Mouse (Mus musculus) c-Kit-positive CD71-positive TER-119-positive erythroid progenitor cells, embryonic 14.5 days (primary cell): Measurements from ENCODE around the gene U2af1l4.
A peak's percentile ranks its signal among the peaks of the same experiment; 100 is the strongest.

Source experiments
- DNase-seq: peaks from one replicate; pipeline ENCODE4 v3.0.0-alpha.2; 2013; ENCODE audit warnings: low spot score

U2af1l4 gene

GRCm38 (mm10) chr7:30552102-30553020, 10.7 kb upstream of the U2af1l4 start, which contains the start of the genes Hspb6 and Proser3:
TSS of gene Hspb6 (plus strand) at chr7:30552178.
TSS of gene Proser3 (minus strand) at chr7:30552299.
- peak; percentile 99 for DNase-seq

GRCm38 (mm10) chr7:30553021-30553589, 10.0 kb upstream of the U2af1l4 start:
- DNase-seq = no peak

GRCm38 (mm10) chr7:30553810-30554584, 9.1 kb upstream of the U2af1l4 start:
- DNase-seq = no peak

GRCm38 (mm10) chr7:30556894-30557536, 6.1 kb upstream of the U2af1l4 start:
- DNase-seq = no peak

GRCm38 (mm10) chr7:30557901-30558514, 5.1 kb upstream of the U2af1l4 start:
- DNase-seq = no peak

- peak; percentile 44 for DNase-seq
Measured at GRCm38 (mm10) chr7:30558656-30559442, 4.3 kb upstream of the U2af1l4 start.

GRCm38 (mm10) chr7:30559443-30559954, 3.6 kb upstream of the U2af1l4 start, which contains the start of gene Lin37:
TSS of gene Lin37 (minus strand) at chr7:30559838.
- peak; percentile 94 for DNase-seq

GRCm38 (mm10) chr7:30560296-30560695, 2.8 kb upstream of the U2af1l4 start:
- no peak for DNase-seq

GRCm38 (mm10) chr7:30562526-30563116, 480 bp upstream of the U2af1l4 start:
- DNase-seq = peak; percentile 28

- no peak for DNase-seq
Measured at GRCm38 (mm10) chr7:30563906-30564280, 792 bp downstream of the U2af1l4 start.

- DNase-seq = no peak
Measured at GRCm38 (mm10) chr7:30564970-30565571, 2.0 kb downstream of the U2af1l4 start, which contains the start of gene Igflr1. TSS of gene Igflr1 (plus strand) at chr7:30565427.

GRCm38 (mm10) chr7:30566033-30566432, 2.9 kb downstream of the U2af1l4 start:
- DNase-seq = no peak

GRCm38 (mm10) chr7:30567555-30567954, 4.5 kb downstream of the U2af1l4 start:
- no peak for DNase-seq

GRCm38 (mm10) chr7:30572389-30572788, 9.3 kb downstream of the U2af1l4 start:
- no peak for DNase-seq

- DNase-seq = no peak
Measured at GRCm38 (mm10) chr7:30572969-30573368, 9.9 kb downstream of the U2af1l4 start.

- DNase-seq = no peak
Measured at GRCm38 (mm10) chr7:30579950-30580349, 16.8 kb downstream of the U2af1l4 start.

- no peak for DNase-seq
Measured at GRCm38 (mm10) chr7:30581547-30581946, 18.4 kb downstream of the U2af1l4 start.

- DNase-seq = no peak
Measured at GRCm38 (mm10) chr7:30584339-30584738, 21.2 kb downstream of the U2af1l4 start.

GRCm38 (mm10) chr7:30585170-30585569, 22.1 kb downstream of the U2af1l4 start:
- no peak for DNase-seq
